Mouse (Mus musculus) embryo, embryonic 11.5 days (tissue): ENCODE measurements around the gene Tanc2.

Source experiments
- DNase-seq: peaks from one replicate; pipeline ENCODE4 v3.0.0-alpha.2; 2012; ENCODE audit warnings: low read depth, low spot score

Tanc2 gene

DNA sequence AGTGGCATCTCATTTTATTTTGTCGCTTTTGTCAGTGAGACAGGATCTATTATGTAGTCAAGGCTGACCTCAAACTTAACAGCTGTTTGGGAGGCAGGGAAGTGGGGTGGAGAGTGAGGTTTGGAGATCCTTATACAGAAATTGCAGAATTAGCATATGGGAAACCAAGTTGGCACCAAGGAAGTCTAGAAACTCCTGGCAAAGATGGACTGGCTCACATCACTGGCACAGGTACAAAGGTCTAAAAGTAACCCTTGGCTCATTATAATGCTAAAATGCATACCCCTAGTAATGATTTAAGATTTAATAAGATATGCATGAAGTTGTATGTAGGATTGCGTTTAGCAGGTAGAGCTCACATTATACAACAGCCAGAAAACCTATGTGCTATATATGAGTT is 58.2 kb downstream of the Tanc2 start:
- DNase-seq = no peak

DNA sequence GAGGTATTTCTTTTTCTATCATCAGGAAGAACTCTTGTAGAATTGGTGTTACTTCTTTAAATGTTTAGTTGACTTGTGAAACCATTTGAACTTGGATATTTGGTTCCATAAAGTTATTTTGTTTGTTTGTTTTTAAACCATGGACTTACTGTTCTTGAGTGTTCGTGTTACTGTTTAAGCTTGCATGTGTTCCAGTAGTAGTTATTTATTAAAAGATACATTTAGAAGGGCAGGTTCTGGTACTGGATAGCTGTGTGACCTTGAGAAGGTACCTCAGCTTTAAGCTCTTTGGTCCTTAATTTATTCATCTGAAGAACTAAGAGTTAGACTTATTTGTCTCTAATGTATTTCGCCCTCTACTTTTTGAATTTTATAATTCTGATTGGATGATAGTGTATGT is 64.8 kb downstream of the Tanc2 start:
- DNase-seq = no peak

DNA sequence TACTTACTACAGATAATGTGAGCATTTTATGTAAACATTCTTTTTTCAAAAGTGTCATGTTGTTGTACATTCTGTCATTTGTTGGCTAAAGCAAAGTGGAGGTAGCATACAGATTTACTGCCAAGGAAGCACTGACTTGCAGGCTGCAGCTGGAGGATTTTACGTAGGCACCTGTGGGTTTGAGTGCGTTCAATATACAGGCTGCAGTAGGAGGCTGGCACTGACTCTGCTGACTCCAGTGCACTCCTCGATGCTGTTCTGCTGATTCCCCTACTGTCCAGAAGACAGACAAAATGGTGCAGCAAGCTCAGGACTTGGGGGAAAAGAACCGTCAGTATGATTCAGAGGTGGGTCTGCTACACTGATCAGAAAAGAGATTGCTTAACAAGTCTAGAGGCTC is 65.5 kb downstream of the Tanc2 start:
- DNase-seq = no peak

DNA sequence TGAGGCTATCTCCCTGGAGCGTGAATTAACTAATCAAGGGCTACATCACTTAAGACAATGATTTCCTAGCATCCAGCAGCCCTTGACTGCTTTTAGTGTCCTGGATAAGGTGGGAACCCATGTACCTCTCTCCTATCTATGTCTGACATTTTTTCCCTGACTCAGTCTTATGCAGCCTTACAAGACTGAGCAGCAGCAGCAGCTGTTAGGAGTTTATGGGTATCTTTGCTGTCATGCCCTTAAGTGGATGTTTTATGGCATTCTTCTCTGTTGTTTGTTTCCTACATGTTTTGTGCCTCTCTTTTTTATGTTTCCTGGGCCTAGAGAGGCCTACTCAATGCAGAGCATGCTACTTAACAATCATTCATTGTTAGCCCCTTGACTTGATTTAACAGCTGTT is 78.1 kb downstream of the Tanc2 start:
- DNase-seq = no peak

DNA sequence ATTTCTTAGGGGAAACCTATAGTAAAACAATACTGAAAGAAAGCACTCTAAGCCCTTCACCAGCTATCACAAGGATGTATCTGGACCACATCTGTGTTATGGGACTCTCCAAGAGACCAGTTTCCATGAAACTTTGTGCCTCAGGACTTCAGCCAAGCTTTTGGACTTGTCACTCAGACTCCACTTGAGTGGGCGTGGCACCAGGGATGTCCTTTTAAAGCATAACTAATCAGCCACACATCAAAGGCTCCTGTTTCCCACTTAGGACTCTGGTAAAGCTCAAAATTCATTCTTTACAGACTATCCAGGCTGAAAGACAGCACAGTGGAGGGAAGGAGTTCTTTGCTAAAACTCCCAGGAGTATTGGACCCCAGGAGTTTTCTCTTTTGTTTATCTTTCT is 89.2 kb downstream of the Tanc2 start:
- no peak for DNase-seq

DNA sequence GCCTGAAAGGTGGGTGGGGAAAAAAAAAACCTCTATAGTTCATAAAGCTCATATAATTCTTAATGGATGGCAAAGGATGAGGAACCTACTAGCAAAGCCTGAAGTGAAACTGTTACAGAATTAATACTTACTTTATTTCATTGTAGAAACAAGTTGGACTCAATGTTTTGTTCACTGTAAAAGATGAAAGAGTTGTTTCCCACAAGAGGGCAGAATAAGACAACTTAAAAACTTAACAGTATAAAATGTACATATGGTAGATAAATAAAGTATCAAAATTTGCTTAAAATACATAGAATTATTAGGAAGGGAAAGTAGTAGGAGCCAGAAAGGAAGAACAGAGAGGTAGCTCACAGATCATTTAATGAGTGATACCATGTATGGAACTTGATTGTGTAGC is 95.0 kb downstream of the Tanc2 start:
- no peak for DNase-seq

DNA sequence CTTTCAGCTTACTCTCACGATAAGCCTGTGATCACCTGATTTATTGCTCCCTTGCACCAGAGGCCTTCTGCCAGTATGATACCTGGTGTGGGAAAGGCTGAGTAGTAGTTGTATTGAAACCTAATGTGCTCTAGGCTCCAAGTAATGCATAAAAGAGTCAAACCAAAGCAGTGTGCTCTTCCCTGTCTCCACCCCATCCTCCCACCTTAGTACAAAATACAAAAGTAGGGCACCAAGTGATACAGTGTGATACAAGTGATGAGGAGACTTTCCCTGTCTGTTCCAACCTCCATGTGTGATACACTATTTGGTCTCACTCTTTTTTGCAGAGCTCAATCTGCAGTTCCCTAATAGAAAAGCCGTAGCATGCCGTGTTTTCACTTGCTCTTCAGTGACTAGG is 110.7 kb downstream of the Tanc2 start:
- no peak for DNase-seq

DNA sequence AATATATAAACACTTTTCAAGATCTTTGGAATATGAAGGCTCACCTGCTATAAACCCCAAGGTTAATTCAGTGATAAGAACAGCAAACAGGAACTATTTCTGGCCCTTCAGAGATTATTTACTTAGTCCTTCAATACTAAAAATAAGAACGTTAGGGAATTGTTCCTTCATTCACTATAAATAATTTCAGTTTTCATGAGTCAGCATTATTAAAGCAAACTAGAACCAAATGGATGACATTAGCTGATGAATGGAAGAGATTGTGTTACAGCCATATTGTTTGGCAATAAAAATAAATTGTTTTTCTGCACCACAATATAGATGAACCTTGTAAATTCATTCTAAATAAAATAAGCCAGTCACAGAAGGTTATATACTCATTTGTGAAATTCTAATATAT is 129.9 kb downstream of the Tanc2 start:
- no peak for DNase-seq

DNA sequence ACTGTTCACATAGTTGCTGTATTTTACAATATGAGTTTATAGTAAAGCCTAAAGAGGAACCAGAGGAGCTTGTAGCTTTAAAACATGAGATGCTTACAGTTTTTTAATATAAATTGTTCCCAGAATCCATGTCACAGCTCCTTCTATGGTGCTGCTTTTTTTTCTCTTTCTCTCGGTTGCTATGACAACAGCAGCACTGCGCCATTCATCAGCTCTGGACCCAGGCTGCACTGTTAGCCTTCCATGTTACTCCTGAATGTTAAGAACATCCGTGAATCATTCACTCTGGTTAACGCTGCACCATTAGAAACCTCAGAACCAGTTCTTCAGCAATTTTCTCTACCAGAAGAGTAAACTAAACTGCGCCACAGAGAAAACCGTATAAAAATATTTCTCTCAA is 141.8 kb downstream of the Tanc2 start:
- DNase-seq = peak; percentile 27

DNA sequence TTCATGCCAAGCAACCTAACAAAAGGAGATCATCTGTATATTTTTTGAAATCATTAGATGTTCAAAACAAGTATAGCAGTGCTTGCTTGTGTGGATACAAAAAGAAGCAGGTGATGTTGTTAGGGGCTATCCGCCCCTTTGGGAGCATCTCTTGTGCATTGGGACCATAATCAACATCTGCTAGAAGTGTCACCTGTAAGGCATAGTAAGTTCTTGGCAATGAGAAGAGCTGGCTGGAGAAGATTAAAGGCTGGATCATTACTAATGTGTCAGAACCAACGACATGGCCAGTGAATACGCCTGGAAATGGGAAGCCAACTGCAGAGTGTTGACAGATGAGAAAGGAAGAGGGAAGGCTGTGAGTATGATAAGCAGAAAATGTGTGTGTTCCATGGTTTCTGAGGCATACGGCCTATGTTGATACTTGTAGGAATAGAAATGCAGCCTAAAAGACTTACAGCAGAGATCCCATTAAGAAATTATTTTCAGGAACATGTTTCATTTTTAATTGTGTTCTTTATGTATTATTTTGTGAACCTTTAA is 142.3 kb downstream of the Tanc2 start:
- DNase-seq = no peak

DNA sequence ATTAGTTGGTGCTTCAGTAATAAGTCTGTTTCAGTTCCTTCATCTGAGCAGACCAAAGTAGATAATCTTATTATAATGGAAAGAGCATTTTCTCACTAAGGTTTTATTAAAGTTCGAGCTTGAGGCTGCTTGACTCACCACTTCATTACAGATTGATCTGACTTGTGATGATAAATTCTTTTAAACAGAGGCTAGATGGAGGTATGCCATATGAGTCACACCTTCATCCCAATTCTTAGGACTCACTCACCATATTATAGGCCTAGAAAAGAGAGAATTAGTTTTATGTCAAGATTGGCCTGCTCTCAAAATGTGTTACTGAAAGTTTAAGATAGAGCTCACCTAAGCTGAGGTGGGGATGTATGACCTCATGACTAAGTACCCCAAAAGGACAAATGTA is 153.4 kb downstream of the Tanc2 start:
- DNase-seq = no peak

DNA sequence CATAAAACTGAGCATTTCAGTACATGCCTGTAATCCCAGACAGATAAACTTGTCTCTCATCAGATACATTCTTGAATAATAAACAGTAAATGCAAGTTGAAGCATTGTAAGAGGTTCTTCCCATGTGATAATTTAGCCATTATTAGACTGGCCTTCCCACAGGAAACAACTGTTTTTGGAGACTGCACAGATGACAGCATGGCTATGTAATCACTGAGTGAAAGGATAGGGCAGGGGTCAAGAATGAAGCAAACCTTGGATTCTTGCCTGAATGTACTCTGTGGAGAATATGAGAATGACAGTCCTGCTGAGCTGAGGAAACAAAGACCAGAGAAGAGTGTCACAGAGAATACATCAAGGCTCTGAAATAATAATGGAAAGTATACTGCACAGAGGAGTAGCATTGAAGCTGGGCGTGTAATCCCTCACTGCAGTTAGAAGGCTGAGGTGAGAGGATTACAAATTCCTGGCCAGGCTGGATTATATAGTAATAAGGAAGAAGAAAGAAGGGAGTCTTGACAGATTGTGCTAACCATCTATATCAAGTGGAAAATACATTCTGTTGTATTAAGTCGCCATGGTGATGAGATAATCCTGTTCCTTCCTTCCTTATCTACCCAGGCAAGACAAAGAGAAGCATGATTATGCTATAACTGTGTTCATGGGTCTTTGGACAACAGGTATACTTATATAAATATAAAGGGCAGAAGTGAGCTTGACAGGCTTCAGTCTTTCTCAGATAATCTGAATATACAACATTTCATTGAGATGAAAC is 159.7 kb downstream of the Tanc2 start:
- no peak for DNase-seq

DNA sequence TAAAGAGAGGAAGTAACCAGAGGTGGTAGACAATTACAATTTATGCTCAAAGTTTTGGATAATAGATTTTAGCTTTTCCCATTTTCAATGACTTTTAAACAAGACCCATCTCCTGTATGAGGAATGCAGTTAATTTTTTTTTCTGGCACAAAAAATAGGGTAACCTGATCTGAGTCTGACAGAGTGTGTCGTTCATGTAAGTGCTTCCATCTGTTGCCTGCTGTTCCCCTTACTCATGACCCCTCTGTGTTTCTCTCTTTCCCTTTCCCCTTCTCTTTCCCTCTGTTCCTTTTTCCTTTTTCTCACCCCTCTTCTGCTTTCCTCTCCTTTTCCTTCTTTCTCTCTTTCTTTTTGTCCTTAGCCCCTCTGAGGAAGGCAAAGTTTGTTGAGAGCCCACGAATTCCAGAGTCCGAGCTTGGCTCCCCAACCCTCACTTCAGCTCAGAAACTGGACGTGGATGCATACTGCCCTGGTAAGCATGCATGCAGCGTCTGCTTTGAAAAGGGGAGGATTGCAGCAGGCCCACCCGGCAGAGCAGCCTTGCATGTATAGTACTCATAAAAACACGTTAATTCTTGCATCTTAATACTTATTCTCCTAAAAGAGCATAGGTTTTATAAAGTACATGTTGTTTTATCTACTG is 168.9 kb downstream of the Tanc2 start:
- no peak for DNase-seq

DNA sequence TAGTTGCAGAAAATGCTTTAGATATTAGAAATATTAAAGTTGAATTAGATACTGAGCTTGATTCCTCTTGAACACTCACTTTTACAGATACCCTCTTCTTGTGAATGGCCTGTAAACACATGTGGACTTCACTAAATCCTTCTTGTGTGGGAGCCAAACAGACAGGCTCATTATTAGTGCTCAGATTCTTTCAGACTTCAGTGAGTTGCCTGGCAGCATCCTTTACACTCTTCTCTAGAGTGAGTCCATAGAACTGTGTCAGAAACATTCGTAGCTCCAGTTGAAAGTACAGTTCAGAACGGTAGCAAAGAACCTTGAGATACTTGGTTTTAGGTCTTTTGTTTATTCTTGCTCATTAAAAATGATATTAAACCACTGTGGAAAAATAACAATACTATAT is 169.6 kb downstream of the Tanc2 start:
- no peak for DNase-seq

DNA sequence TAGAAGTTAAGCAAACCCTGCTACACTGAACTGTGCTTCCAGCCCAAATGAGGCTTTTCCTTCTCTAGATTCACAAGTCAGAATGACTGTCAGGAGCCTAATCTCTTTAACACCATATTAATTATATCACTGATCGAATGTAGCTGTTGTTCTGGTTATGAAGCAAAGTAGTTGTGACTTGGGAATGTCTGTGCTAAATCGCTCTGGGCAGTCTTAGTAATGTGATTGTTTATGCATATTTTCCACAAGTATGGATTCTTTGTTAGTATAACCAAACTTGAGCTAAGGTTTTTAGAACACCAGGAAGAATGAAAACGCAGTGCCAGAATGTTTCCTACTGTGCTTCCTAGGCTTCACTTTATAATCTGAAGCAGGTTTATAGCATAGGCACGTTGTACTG is 170.6 kb downstream of the Tanc2 start:
- DNase-seq = no peak

DNA sequence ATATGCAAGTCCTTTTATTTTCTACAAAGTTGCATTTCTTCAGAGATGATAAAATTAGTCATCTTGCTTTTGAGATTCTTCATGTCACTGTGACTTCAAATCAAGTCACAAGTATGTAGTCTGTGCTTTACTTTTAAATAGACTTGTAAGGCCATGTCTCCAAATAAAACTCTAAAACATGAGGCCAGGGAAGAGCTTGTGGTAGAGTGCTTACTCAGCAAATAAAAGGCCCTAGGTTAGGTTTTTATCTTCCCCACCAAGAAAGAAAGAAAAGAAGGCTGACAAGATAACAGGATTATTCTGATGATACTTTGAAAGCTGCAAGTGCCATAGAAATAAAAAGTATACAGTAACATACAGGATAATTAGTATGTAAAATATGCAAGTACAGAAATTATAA is 188.0 kb downstream of the Tanc2 start:
- DNase-seq = no peak

DNA sequence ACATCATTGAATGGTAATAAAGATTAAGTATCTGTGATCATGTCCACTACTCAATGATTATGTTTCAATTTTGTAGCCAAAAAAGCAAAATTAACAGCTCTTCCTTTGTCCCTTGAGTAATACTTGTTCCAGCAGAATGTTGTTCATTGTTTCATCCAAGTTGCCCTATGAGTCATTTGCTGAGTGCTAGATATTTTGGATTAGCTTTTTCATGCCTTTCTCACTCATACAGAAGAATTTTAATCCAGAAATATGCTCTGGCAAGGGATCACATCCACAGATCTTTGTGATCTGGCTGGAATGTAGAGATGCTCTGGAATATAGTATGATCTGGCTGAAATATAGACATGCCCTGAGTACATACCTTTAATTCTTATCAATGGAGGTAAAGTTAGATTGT is 202.7 kb downstream of the Tanc2 start:
- DNase-seq = no peak

DNA sequence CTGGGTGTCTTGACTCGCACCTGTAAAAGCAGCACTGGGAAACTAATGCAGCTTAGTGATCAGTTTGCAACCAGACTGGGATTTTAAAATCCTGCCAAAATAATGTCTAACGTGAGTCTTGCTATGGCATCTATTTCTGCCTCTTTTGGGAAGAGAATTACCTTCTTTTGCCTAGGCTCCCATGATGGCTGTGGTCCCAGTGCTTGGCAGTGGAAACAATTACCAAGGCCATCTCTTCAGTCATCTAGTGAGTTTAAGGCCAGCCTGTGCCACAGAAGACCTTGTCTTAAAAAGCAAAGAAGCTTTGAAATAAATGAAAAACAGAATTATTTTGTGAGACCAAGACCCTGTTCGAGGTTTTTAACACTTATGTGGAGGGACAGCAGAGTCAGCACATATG is 213.9 kb downstream of the Tanc2 start:
- DNase-seq = no peak

DNA sequence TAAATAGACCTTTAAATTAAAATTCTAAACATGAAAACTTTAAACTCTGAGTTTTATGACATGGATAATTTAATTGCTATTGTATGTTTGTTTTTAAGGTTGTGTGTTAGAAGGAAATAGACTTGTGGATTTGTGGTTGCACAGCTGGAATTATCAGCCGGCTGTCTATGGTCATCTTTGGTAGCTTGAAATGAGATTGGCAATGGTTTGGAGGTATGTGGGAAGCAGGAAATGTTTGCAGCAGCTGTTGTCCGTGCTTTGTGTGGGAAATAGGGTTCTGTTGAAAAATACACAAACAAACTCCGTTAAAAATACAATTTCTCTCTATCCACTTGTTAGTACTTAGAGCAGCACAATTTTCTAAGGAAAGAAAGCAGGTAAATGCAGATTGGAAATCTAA is 215.0 kb downstream of the Tanc2 start:
- no peak for DNase-seq

DNA sequence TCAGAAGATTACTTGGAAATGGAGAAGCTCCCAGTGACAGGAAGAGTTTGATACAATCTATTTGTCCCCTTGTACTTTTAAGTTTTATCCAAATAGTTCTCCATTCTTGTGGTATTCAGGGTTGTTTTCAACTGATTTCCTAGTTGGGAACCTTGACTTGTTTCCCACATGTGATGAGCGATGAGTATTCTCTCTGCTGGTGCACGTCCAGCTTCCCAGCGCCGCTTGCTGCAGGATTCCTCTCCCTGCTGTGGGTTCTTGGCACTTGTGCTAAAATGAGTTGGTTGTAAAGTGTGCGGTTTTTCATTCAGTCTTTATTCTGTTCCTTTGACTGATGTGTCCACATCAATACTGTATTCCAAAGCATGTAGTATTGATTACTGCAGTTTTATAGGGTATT is 217.3 kb downstream of the Tanc2 start:
- DNase-seq = no peak

DNA sequence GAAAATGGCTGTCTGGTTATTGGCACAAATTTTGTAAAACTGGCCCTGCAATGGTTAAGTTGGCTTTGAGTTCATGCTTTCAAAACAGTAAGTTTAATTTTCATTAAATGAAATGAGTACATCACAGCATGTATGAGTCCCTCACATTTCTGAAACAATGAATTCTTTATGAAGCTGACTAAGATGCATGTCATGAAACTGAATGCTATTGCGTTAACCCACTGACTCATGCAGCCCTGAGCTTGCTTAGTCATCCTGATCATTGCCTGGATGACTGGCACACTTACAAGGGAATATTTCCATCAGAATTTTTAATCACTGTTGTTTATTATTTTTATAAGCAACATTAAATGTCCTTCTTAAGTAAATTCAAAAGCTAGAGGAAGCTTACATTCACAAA is 233.5 kb downstream of the Tanc2 start:
- DNase-seq = no peak

DNA sequence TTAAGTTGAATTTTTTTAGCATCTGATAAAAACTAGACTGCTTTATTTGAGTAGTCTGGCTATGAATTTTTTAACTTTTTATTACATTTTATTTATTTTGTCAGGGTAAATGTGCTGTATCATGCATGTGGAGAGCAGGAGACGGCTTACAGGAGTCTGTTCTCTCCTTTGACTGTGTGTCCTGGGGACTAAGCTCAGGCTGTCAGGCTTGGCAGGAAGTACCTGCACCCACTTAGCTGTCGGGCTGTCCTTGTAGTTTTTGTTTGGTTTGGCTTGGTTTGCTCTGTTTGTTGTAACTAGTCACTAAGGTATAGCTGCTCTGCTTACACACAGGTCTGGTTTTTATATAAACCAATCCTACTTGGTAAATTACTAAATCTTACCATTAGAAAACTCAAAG is 234.0 kb downstream of the Tanc2 start:
- DNase-seq = no peak

DNA sequence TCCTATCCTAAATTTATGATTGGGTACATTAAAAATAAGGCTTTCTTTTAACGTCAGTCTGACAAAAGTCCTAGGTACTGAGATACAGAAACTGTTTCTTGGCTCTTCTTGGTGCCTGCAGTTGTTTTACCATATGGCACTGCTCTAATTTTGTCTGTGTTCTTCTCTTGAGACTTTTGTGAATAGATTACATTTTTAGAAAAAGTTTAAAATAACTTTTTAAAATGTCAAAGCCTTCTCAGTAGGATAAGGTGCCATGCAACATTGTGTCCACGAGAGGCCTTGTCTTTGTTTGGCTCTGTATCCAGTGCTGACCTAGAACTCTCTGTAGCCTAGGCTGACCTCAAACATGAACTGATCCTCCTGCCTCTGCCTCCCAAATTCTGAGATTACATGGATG is 238.4 kb downstream of the Tanc2 start:
- no peak for DNase-seq
